Mouse (Mus musculus) erythroblast, embryonic 14.5 days (primary cell): ENCODE measurements around the gene Rtca.

Source experiments
- GATA1 ChIP-seq: IDR thresholded peaks from 2 replicates; pipeline ENCODE4 v1.6.1; 2012; ENCODE audit warnings: low read length, inconsistent platforms, mixed read lengths
- TAL1 ChIP-seq: IDR thresholded peaks from 3 replicates; pipeline ENCODE4 v1.6.1; 2012; ENCODE audit warnings: low read length, inconsistent platforms, mixed read lengths

GRCm38 (mm10) chr3:116490920-116491319 lies 17.1 kb downstream of the Rtca start:
- TF ChIP-seq TAL1 (no peak), GATA1 (no peak)
